Mouse (Mus musculus) brain, adult 2 months (tissue): ENCODE results near the gene Nrg4.
"Not testable (repeated sequence)": the region's sequence is repeated elsewhere in the genome, so short reads cannot be mapped to it uniquely, and the experiment has no call there.

Experiments used
- DNase-seq: peaks from one replicate; pipeline ENCODE4 v3.0.0; 2011; ENCODE audit warnings: low read depth, low spot score

Gene Nrg4

GRCm38 (mm10) chr9:55252097-55252496 lies 74.5 kb downstream of the Nrg4 start:
- DNase-seq, result peak; percentile 12

- DNase-seq, result no peak
Measured at GRCm38 (mm10) chr9:55250595-55251247, 75.9 kb downstream of the Nrg4 start.

DNA sequence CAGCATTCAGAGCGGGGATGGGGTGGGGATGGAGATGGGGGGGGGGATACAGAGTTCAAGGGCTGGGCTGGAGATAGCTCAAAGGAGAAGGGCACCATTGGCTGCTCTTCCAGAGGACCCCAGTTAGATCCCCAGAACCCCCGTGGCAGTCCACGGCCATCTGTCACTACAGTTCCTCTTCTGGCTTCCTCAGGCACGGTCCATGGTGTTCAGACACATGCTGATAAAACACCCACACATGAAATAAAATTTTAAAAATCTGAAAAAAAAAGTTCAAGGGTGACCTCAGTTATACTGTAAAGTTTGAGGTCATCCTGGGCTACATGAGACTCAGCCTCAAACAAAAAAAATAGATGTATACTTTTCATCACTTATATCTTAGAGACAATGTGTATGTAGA lies 78.2 kb downstream of the Nrg4 start:
- no peak for DNase-seq

DNA sequence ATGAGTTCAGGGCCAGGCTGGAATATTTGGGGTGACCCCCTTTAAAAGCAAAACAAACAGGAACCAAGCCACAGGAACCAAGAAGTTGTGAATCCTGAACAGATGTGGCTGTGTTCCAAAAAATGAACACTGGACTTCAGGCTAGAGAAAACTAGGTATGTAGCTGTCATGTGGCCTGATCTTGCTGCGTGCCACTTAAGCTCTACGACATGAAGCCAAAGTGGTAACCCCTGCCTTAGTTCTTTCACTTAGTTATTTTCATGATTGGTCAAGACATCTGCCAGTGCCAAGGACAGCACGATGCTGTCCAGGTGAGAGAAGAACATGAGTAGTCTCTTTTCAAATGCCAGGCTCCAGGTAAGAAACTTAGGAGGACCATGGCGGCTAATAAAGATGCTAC lies 79.7 kb downstream of the Nrg4 start:
- DNase-seq, result no peak

DNA sequence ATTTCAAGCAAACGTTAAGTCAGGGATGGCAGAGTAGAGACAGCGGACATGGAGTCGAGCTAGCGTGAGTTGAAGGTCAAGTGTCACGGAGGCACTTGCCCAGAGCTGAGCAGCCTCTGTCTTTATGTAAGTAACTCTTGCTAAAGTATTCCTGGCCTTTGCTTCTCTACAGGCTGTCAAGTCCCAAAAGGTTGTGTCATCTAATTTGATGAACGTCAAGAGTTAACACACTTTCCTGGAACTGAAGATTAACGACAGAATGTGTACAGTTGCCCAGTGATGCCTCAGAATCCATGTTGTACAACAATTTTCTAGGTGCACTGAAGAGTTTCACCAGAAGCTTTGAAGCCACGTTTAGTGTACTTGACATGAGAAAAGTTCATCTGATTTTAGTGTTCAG lies 80.2 kb downstream of the Nrg4 start:
- no peak for DNase-seq

DNA sequence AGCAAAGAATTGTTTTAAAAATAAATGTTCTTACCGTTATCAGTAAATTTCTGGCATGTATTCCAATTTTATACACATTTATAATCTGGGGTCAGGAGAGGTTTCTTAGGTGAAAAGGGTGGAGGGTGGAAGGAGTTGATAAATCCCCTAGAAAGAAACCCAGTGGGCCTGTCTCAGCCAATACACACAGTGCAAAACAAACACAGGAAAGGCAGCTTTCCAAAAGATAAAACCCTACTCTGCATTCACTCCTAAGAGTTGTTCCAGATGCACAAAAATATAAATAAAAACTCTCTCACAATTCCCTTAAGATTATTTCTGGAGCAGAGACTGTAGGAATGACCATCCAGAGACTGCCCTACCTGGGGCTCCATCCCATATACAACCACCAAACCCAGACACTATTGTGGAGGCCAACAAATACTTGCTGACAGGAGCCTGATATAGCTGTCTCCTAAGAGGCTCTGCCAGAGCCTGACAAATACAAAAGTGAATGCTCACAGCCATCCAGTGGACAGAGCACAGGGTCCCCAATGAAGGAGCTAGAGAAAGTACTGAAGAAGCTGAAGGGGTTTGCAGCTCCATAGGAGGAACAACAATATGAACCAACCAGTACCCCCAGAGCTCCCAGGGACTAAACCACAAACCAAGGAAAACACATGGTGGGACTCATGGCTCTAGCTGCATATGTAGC lies 81.4 kb downstream of the Nrg4 start:
- DNase-seq, result not testable (repeated sequence)

- DNase-seq, result no peak
Measured at GRCm38 (mm10) chr9:55244079-55244478, 82.6 kb downstream of the Nrg4 start.

DNA sequence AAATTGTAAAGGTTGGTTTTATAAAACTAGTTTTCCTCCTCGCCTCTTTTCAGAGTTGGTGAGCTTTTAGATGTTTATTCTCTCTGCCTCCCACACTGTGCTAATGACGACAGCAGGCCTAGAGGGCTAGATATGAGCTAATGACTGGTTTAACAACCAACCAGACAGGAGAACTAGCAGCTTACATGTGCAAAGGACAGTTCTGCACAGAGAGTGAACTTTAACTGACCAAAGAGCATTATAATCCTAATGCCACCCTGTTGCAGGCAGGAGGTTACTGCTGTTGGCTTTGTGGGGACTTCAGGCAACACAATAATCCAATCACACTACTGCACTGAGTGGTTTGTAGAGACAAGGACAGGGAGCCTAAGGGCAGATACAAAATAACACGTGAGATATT lies 83.4 kb downstream of the Nrg4 start:
- no peak for DNase-seq

DNA sequence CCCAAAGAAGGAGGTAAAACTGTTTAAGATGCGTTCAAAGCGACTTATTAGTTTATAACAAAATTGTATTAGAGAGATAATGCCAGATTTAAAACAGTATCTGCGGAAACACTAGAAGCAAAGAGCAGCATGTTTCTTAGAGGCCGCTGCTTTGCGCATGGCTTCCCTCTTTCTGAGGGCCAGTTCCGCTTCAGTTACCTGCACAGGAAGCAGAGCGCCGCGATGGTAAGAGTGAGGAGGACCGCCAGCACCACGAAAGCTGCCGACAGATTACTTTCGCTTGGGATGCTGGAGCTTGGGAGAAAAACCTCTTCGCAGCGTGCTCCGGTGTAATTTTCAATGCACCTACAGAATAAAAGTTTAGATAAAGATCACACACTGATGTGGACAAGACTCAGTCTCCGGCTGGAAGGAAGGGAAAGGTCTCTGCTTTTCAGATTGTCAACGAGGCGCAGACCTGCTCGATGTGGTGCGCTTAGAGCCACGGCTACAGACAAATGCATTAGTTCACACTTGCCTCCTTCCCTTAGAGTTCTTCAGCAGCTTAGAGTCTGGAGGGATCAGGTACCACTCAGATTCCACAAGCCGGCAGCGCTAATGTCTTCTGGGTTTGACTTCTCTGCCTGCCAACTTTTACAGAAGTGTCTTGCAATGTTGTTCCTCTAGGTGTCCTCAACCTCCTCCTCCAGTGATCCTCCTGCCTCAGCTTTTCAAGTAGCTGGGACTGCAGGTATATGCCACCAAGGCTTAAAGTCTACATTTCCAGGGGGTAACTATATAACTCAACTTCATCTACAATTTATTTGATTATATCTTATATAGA lies 84.6 kb downstream of the Nrg4 start:
- DNase-seq, result peak; percentile 36

DNA sequence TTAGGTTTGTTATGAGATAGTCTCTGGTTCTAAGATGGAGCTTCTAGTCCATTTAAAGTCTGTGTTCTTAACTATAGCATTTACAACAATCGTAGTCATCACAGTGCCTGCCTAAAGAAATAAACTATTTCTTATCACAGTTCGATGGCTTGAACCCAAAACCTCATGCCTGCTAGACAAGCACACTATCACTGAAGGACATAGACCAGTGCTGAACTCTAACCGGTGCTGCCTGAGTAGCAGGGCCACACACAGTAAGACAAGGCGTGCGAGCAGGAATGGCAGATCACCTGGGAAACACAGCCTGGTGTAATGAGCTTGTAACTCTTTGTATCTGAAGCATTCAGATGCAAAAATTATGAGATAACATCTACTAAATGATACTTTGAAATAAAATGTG lies 85.8 kb downstream of the Nrg4 start:
- no peak for DNase-seq

DNA sequence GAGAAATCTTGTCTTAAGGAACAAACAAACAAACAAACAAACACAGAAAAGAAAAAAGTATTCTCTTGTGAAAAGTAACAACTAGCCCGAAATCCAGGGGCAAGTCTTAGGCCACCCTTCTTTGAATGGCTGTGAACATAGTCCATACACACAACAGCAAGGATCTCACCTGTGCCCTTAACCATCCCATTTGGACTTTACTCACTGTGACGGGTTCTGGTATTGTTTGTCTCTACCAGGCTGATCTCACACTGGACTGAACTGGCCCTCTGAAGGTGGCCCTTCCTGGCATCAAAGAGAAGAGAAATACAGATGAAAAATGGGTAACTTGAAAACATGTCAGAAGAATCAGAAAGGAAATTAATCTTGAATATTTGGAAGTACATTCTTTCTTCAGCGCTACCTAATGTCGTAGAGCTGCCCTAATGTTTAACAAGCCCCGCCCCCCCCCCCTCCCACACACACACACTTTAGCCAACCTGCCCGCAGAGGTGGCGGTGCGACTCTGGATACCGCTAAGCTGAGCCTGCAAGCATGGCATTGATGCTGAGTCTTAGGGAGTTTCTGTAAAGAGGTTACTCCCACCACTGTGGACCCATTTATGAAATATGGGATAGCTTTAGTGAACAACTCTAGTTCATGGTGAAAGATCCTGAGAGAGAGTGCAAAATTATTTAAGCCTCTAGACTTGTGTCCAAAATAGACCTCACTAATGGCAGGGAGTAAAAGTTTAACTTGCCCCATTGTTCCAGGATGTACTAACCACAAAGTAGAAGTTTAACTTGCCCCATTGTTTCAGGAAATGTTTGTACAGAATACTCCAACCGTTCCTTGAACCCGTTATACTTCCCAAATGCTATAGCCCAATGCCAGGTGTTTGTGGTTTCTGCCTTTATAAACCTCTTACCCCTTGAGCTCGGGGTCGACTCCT lies 90.1 kb downstream of the Nrg4 start:
- DNase-seq, result no peak

DNA sequence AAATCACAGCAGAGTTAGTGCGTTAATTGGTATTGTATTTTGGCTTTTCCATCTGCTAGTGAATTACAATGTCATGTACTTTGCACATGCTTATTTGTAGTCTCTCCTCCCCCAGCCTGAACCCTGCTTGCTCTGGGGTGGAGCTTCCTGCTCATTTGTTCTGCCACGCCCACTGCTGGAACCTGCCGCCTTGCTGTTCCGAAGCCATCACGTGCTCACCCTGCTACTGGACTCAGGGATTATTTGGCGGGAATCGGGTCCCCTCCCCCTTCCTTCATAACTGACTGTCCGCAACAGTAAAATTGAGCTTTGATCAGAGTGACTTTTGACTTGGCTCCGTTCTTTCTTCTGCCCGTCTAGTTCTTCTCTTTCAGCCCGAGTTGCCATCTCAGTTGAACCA lies 93.6 kb downstream of the Nrg4 start:
- DNase-seq, result not testable (repeated sequence)

DNA sequence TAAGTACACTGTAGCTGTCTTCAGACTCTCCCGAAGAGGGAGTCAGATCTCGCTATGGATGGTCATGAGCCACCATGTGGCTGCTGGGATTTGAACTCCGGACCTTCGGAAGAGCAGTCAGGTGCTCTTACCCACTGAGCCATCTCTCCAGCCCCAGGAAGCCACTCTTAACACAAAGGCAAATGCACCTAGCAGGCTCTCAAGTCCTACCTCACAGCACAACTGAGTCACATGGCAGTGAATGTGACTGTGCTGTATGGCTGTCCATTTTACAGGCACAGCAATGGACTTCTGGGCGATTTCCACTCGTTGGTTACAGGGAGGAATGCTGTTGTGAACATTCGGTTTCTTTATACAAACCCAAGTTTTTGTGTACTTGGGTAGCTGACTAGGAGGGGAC lies 94.1 kb downstream of the Nrg4 start:
- no peak for DNase-seq

- DNase-seq, result no peak
Measured at GRCm38 (mm10) chr9:55232110-55232509, 94.5 kb downstream of the Nrg4 start.

- DNase-seq, result peak; percentile 89
Measured at GRCm38 (mm10) chr9:55231544-55231943, 95.1 kb downstream of the Nrg4 start.

- DNase-seq, result no peak
Measured at GRCm38 (mm10) chr9:55229010-55229409, 97.6 kb downstream of the Nrg4 start.

DNA sequence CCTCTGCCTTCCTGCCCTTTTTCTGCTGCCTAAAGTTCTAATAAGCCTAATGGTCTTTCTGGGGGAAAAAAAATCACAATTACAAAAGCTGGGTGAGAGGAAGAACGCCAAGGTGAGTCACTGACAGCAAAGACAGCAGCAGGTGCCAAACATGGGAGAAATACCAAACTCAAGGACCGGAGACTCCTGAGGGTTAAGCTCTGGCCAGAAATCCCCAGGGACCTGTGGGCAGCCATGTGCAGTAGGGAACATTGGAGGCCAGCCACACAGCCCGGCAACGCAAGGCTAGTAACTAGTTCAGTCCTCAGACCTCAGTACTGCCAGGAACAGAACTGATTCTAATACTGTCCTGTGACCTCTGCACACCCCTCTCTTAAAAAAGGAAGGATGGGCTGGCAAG lies 98.5 kb downstream of the Nrg4 start:
- no peak for DNase-seq

DNA sequence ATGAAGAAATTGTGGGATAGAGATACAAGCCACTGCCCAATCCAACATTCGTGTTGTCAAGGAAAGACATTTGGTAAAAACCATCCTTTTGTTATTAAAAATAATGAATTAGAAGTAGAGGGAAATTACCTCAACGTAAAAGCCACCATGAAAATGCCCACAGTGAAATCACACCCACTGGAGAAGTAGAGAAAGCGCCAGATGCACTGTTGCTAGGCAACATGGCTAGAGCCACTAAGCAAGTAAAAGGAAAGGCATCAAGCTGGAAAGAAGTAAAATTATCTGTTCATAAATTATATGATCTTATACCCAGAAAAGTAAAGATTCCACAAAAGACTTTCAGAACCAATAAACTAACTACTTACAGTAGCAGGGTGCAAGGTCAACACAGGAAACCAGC lies 100.4 kb downstream of the Nrg4 start:
- DNase-seq, result peak; percentile 76

DNA sequence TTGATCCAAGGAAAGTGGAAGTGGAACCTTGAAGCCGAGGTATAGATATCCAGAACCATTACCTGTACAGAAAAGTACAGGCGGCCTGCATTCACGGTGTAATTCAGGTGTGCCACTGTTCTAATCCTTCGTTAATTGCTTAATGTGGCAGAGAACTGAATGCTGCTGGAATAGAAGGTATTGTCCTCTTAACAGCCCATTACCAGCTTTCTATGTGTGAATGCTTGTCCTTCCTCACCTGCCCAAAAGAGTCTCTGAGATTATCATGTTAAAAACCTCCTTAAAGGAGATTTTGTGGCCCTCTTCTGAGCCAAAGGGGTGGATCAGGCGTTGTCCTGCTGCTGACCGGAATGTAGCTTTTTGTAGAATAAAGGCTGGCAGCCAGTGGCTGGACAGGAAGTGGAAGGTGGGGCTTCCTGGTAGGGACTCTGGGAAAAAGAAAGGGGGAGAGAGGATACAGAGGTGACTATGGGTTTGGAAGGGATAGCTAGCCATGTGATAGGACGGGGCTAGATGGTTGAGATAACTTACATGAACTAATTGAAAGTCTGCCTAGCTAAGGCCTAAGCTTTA lies 101.4 kb downstream of the Nrg4 start:
- no peak for DNase-seq

DNA sequence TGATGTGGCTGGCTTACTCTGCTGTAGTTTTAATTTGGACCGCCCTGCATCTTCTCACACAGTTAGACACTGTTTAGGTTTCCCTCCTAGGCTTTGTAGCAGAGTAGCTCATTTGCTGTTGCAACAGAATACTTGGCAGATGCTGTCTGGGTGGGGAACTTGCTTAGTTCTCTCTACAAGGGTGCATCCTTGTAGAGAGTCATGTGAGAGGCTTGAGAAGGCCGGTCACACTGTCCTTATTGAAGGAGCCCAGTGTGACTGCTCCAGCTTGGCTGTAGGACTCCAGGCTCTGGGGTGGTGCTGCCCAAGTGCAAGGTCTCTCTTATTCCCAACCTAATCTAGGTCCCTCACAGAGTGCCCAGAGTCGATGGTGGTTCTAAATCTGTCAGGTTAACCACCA lies 109.3 kb downstream of the Nrg4 start:
- DNase-seq, result no peak

DNA sequence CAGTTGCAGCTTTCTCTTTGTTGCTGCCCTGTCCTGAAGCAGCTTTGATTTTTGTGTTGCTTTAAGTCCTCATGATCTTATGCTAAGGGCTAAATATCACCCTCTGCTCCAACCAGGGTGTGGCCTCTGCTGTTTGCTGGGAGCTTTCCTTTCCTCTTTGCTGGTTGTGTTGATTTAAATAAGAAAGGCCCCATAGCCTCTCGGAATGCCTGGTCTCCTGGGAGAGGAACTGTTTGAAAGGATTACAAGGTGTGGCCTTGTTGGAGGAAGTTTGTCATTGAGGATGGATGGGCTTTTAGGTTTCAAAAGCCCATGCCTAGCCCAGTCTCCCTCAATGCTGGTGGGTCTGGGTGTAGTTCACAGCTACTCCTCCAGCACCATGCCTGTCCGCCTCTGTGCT lies 110.6 kb downstream of the Nrg4 start:
- DNase-seq, result no peak
